14 mouse cellular contexts compared by ENCODE assay signal in genomic region chr16:44039112-44039511, GRCm38 (mm10). TPM values are rescaled to one million over a fixed set of nuclear protein-coding genes. Genes with fewer than 3 reads are reported as not detected.
A peak's percentile ranks its signal among the peaks of the same experiment; 100 is the strongest.
DNase-seq lines count a peak whose midpoint lies in the region; ATAC-seq and TF ChIP-seq lines count a peak whose summit lies in the region.
"Had no signal": no experiment of that assay in that cellular context is flagged by ENCODE, and none has a peak within 500 bp of the region (broad histone marks: within the 10 kb centered on the region; RNA-seq: fewer than 3 reads in every experiment).

No protein-coding gene starts in this region.

- no peak overlapping the region for H3K4me2 ChIP-seq in hindbrain, postnatal 0 days (ENCODE audit: low read depth, low read length)
- no peak overlapping the region for H3K4me2 ChIP-seq in hindbrain, embryonic 14.5 days (replicated peaks)
- no peak overlapping the region for H3K4me2 ChIP-seq in midbrain, embryonic 11.5 days
- H3K4me2 ChIP-seq in midbrain, embryonic 13.5 days (replicated peaks), result no peak overlapping the region
- H3K4me2 ChIP-seq in stomach, postnatal 0 days (replicated peaks; ENCODE audit: low read depth), result no peak overlapping the region
- H3K4me2 ChIP-seq: heart, embryonic 12.5 days; liver, embryonic 15.5 days had no signal

- H3K79me2 ChIP-seq in MEL (ENCODE audit: control insufficient read depth, insufficient read depth, low read length, poor library complexity), result no peaks in the 10 kb centered on the region

- peak; percentile 32 for TF ChIP-seq CTCF in hindbrain, postnatal 0 days (IDR thresholded peaks at IDR 0.05; ENCODE audit: low read depth)
- TF ChIP-seq CTCF in MEL (IDR thresholded peaks at IDR 0.05 in 2 of 3, conservative IDR thresholded peaks at IDR 0.05 in 1 of 3; ENCODE audit: control insufficient read depth in 1 of 3, insufficient read depth in 1 of 3, low read depth in 2 of 3, low read length in 3 of 3, poor library complexity in 1 of 3, severe bottlenecking in 1 of 3), result peak; percentile 56 to 61 (median 60)
- peak; percentile 49 for TF ChIP-seq CTCF in stomach, postnatal 0 days (IDR thresholded peaks at IDR 0.05; ENCODE audit: low read depth)

- no peaks in the 10 kb centered on the region for H3K9me3 ChIP-seq in hindbrain, postnatal 0 days (ENCODE audit: low read length)
- H3K9me3 ChIP-seq in hindbrain, embryonic 14.5 days (ENCODE audit: control insufficient read depth, low read length), result no peaks in the 10 kb centered on the region
- no peaks in the 10 kb centered on the region for H3K9me3 ChIP-seq in midbrain, embryonic 11.5 days (ENCODE audit: control insufficient read depth, low read length)
- no peaks in the 10 kb centered on the region for H3K9me3 ChIP-seq in midbrain, embryonic 13.5 days
- H3K9me3 ChIP-seq in MEL (replicated peaks; ENCODE audit: insufficient read depth, low read length), result no peaks in the 10 kb centered on the region
- no peaks in the 10 kb centered on the region for H3K9me3 ChIP-seq in stomach, postnatal 0 days (ENCODE audit: control insufficient read depth, low read length)
- H3K9me3 ChIP-seq: embryonic facial prominence, embryonic 10.5 days; heart, embryonic 12.5 days; liver, embryonic 15.5 days had no signal

- H3K4me3 ChIP-seq in hindbrain, postnatal 0 days (ENCODE audit: low read length), result no peak overlapping the region
- H3K4me3 ChIP-seq in hindbrain, embryonic 14.5 days (replicated peaks; ENCODE audit: low read length), result no peak overlapping the region
- no peak overlapping the region for H3K4me3 ChIP-seq in midbrain, embryonic 11.5 days (ENCODE audit: low read depth, low read length)
- H3K4me3 ChIP-seq in midbrain, embryonic 13.5 days (replicated peaks), result no peak overlapping the region
- H3K4me3 ChIP-seq in MEL (ENCODE audit: control insufficient read depth in 1 of 2, insufficient read depth in 1 of 2, low read depth in 2 of 2, low read length in 2 of 2), result no peak overlapping the region
- no peak overlapping the region for H3K4me3 ChIP-seq in stomach, postnatal 0 days (ENCODE audit: low read depth, low read length)
- H3K4me3 ChIP-seq: embryonic facial prominence, embryonic 10.5 days; heart, embryonic 12.5 days; liver, embryonic 15.5 days; megakaryocyte, embryonic 14.5 days; myocyte had no signal

- no peaks in the 10 kb centered on the region for H3K4me1 ChIP-seq in hindbrain, postnatal 0 days (ENCODE audit: insufficient read depth, low read length)
- no peaks in the 10 kb centered on the region for H3K4me1 ChIP-seq in hindbrain, embryonic 14.5 days (replicated peaks; ENCODE audit: control insufficient read depth, insufficient read depth, low read length)
- no peaks in the 10 kb centered on the region for H3K4me1 ChIP-seq in midbrain, embryonic 11.5 days (ENCODE audit: control insufficient read depth, insufficient read depth, low read length)
- H3K4me1 ChIP-seq in midbrain, embryonic 13.5 days (replicated peaks), result no peaks in the 10 kb centered on the region
- H3K4me1 ChIP-seq in MEL (ENCODE audit: control insufficient read depth in 1 of 2, insufficient read depth in 2 of 2, low read length in 2 of 2), result no peaks in the 10 kb centered on the region
- no peaks in the 10 kb centered on the region for H3K4me1 ChIP-seq in stomach, postnatal 0 days (replicated peaks; ENCODE audit: control insufficient read depth, insufficient read depth)
- H3K4me1 ChIP-seq: heart, embryonic 12.5 days; liver, embryonic 15.5 days had no signal

- DNase-seq in hindbrain, postnatal 0 days (ENCODE audit: low spot score), result no peak
- DNase-seq in hindbrain, embryonic 14.5 days (ENCODE audit: low spot score), result no peak
- peak; percentile 31 for DNase-seq in midbrain, embryonic 11.5 days (ENCODE audit: low spot score, missing footprints)
- peak; percentile 61 for DNase-seq in MEL (ENCODE audit: low read depth, low spot score)
- no peak for DNase-seq in stomach, postnatal 0 days (ENCODE audit: low spot score)
- DNase-seq in urinary bladder, postnatal 14 days (ENCODE audit: low spot score), result no peak
- DNase-seq: cerebellum, adult 8-10 months; thymus, adult 18-20 months had no signal

- no peak overlapping the region for H3K27ac ChIP-seq in hindbrain, postnatal 0 days
- no peak overlapping the region for H3K27ac ChIP-seq in hindbrain, embryonic 14.5 days
- no peak overlapping the region for H3K27ac ChIP-seq in midbrain, embryonic 11.5 days (ENCODE audit: low read depth, low read length)
- H3K27ac ChIP-seq in midbrain, embryonic 13.5 days, result no peak overlapping the region
- no peak overlapping the region for H3K27ac ChIP-seq in MEL (ENCODE audit: control insufficient read depth, low read depth, low read length)
- no peak overlapping the region for H3K27ac ChIP-seq in stomach, postnatal 0 days (replicated peaks)
- H3K27ac ChIP-seq: embryonic facial prominence, embryonic 10.5 days; liver, embryonic 15.5 days had no signal

- no peaks in the 10 kb centered on the region for H3K27me3 ChIP-seq in hindbrain, postnatal 0 days (ENCODE audit: insufficient read depth, low read length)
- H3K27me3 ChIP-seq in hindbrain, embryonic 14.5 days (ENCODE audit: control insufficient read depth, insufficient read depth, low read length), result no peaks in the 10 kb centered on the region
- H3K27me3 ChIP-seq in midbrain, embryonic 11.5 days (ENCODE audit: control insufficient read depth, insufficient read depth, low read length), result no peaks in the 10 kb centered on the region
- H3K27me3 ChIP-seq in midbrain, embryonic 13.5 days, result no peaks in the 10 kb centered on the region
- no peaks in the 10 kb centered on the region for H3K27me3 ChIP-seq in MEL (ENCODE audit: control insufficient read depth in 1 of 2, insufficient read depth in 2 of 2, low read length in 2 of 2)
- no peaks in the 10 kb centered on the region for H3K27me3 ChIP-seq in stomach, postnatal 0 days (ENCODE audit: control insufficient read depth, insufficient read depth, low read length)
- H3K27me3 ChIP-seq: heart, embryonic 12.5 days; liver, embryonic 15.5 days; megakaryocyte, embryonic 14.5 days had no signal

- H3K9ac ChIP-seq in hindbrain, postnatal 0 days (replicated peaks; ENCODE audit: low read length), result no peak overlapping the region
- no peak overlapping the region for H3K9ac ChIP-seq in hindbrain, embryonic 14.5 days
- no peak overlapping the region for H3K9ac ChIP-seq in midbrain, embryonic 11.5 days (ENCODE audit: low read length)
- H3K9ac ChIP-seq in midbrain, embryonic 13.5 days (replicated peaks), result no peak overlapping the region
- H3K9ac ChIP-seq in MEL (ENCODE audit: control insufficient read depth, low read depth, low read length, poor library complexity, severe bottlenecking), result no peak overlapping the region
- no peak overlapping the region for H3K9ac ChIP-seq in stomach, postnatal 0 days (ENCODE audit: low read length)
- H3K9ac ChIP-seq: heart, embryonic 12.5 days; liver, embryonic 15.5 days had no signal

- TF ChIP-seq POLR2A in MEL (IDR thresholded peaks at IDR 0.05; ENCODE audit: control insufficient read depth in 1 of 2, insufficient read depth in 1 of 2, low read depth in 1 of 2, low read length in 2 of 2, poor library complexity in 1 of 2), result no peak

- TF ChIP-seq RAD21 in MEL (IDR thresholded peaks at IDR 0.05; ENCODE audit: low read depth, low read length), result peak; percentile 50

- no peak for ATAC-seq in hindbrain, postnatal 0 days
- ATAC-seq in hindbrain, embryonic 14.5 days (ENCODE audit: low FRiP score), result no peak
- no peak for ATAC-seq in midbrain, embryonic 11.5 days (ENCODE audit: low FRiP score)
- ATAC-seq in midbrain, embryonic 13.5 days, result no peak
- ATAC-seq in stomach, postnatal 0 days (ENCODE audit: low FRiP score, low TSS enrichment), result no peak

- no peak for TF ChIP-seq EP300 in MEL (IDR thresholded peaks at IDR 0.05; ENCODE audit: low read depth in 1 of 2, low read length in 2 of 2)
- TF ChIP-seq EP300 in stomach, postnatal 0 days (optimal IDR thresholded peaks at IDR 0.05), result no peak

- 89% methylated on average over 4 of the region's 4 CpGs for WGBS in hindbrain, postnatal 0 days
- 79% methylated on average over 4 of the region's 4 CpGs for WGBS in hindbrain, embryonic 14.5 days
- 81% methylated on average over 4 of the region's 4 CpGs for WGBS in midbrain, embryonic 11.5 days
- WGBS in midbrain, embryonic 13.5 days, result 83% methylated on average over 4 of the region's 4 CpGs
- 87% methylated on average over 4 of the region's 4 CpGs for WGBS in stomach, postnatal 0 days

- H3K36me3 ChIP-seq in hindbrain, postnatal 0 days (ENCODE audit: insufficient read depth, low read length), result no peaks in the 10 kb centered on the region
- H3K36me3 ChIP-seq in hindbrain, embryonic 14.5 days (replicated peaks; ENCODE audit: control insufficient read depth, insufficient read depth), result no peaks in the 10 kb centered on the region
- no peaks in the 10 kb centered on the region for H3K36me3 ChIP-seq in midbrain, embryonic 11.5 days (ENCODE audit: control insufficient read depth, insufficient read depth, low read length)
- no peaks in the 10 kb centered on the region for H3K36me3 ChIP-seq in midbrain, embryonic 13.5 days
- H3K36me3 ChIP-seq in MEL (ENCODE audit: control insufficient read depth in 1 of 2, insufficient read depth in 2 of 2, low read length in 2 of 2), result no peaks in the 10 kb centered on the region
- no peaks in the 10 kb centered on the region for H3K36me3 ChIP-seq in stomach, postnatal 0 days (ENCODE audit: control insufficient read depth, insufficient read depth, low read length)
- H3K36me3 ChIP-seq: embryonic facial prominence, embryonic 10.5 days; liver, embryonic 15.5 days had no signal

RNA-seq across cellular contexts. Expression of gene Gramd1c, which starts 24.0 kb away (rescaled TPM):
- 0.63 and 1.0 TPM in 2 replicates for total RNA-seq in hindbrain, postnatal 0 days (2014; rRNA removed)
- polyA plus RNA-seq in hindbrain, postnatal 0 days (2015; fragmentation: Nextera tagmentation; extraction: Ambion mirVana), result 2.3 and 2.6 TPM in 2 replicates
- polyA plus RNA-seq in hindbrain, embryonic 14.5 days (2014; fragmentation: Nextera tagmentation; extraction: Ambion mirVana), result 2.0 and 2.5 TPM in 2 replicates
- 2.2 and 2.3 TPM in 2 replicates for polyA plus RNA-seq in midbrain, embryonic 11.5 days (2014; fragmentation: Nextera tagmentation; extraction: Ambion mirVana)
- 2.0 and 2.2 TPM in 2 replicates for polyA plus RNA-seq in midbrain, embryonic 13.5 days (2015; fragmentation: Nextera tagmentation; extraction: Ambion mirVana)
- total RNA-seq in MEL (2012; rRNA removed), result 1.5 TPM in 2 replicates
- polyA plus RNA-seq in MEL (2012; ENCODE audit: insufficient read depth in 1 of 2, insufficient read length in 2 of 2, low read depth in 1 of 2, low replicate concordance in 2 of 2, missing spikeins in 1 of 2), result 1 to 10 TPM in 1 of 2 experiments, not detected in 1; 2.7 TPM
- polyA plus RNA-seq in stomach, postnatal 0 days (2015; fragmentation: Nextera tagmentation; extraction: Ambion mirVana), result 15.8 and 16.0 TPM in 2 replicates

RNA-seq across cellular contexts. Expression of gene Zdhhc23, which starts 59.5 kb away (rescaled TPM):
- 4.8 and 7.0 TPM in 2 replicates for total RNA-seq in hindbrain, postnatal 0 days (2014; rRNA removed)
- 2.2 and 2.7 TPM in 2 replicates for polyA plus RNA-seq in hindbrain, postnatal 0 days (2015; fragmentation: Nextera tagmentation; extraction: Ambion mirVana)
- polyA plus RNA-seq in hindbrain, embryonic 14.5 days (2014; fragmentation: Nextera tagmentation; extraction: Ambion mirVana), result 3.6 and 3.8 TPM in 2 replicates
- 0.20 and 0.46 TPM in 2 replicates for polyA plus RNA-seq in midbrain, embryonic 11.5 days (2014; fragmentation: Nextera tagmentation; extraction: Ambion mirVana)
- 1.0 and 1.4 TPM in 2 replicates for polyA plus RNA-seq in midbrain, embryonic 13.5 days (2015; fragmentation: Nextera tagmentation; extraction: Ambion mirVana)
- 3.8 and 4.0 TPM in 2 replicates for total RNA-seq in MEL (2012; rRNA removed)
- 10 to 100 TPM in 1 of 2 experiments, 1 to 10 TPM in 1; 7.8 to 53.3 TPM for polyA plus RNA-seq in MEL (2012; ENCODE audit: insufficient read depth in 1 of 2, insufficient read length in 2 of 2, low read depth in 1 of 2, low replicate concordance in 2 of 2, missing spikeins in 1 of 2)
- polyA plus RNA-seq in stomach, postnatal 0 days (2015; fragmentation: Nextera tagmentation; extraction: Ambion mirVana), result 2.4 and 2.5 TPM in 2 replicates
- polyA plus RNA-seq: myocyte had no signal

Comparison
In these comparisons a context has a peak if more than half of its experiments do, and no peak if none do; other contexts are left out.
1. DNase-seq: peak in midbrain, embryonic 11.5 days (single experiment) and MEL (single experiment); none in hindbrain, postnatal 0 days (single experiment), hindbrain, embryonic 14.5 days (single experiment), stomach, postnatal 0 days (single experiment) and urinary bladder, postnatal 14 days (single experiment).
2. Peak in every context shown above with its lines, with median percentiles within 50 percentile points of each other: CTCF ChIP-seq.